Mouse (Mus musculus) testis, adult 2 months (tissue): ENCODE data around the gene Cadm2.

Source experiments
- CTCF ChIP-seq: fragments of 200-500 bp; IDR thresholded peaks from 2 replicates; pipeline ENCODE4 v1.5.1; 2012; ENCODE audit warnings: low read depth, mild to moderate bottlenecking, inconsistent platforms, low read length, moderate library complexity; ENCODE audit not compliant: control insufficient read depth, insufficient read depth, insufficient replicate concordance
- POLR2A ChIP-seq: fragments of 200-500 bp; IDR thresholded peaks from 2 replicates; pipeline ENCODE4 v1.6.1; 2012; ENCODE audit warnings: low read depth, mild to moderate bottlenecking, inconsistent platforms, low read length, moderate library complexity; ENCODE audit not compliant: control insufficient read depth

- TF ChIP-seq CTCF (no peak), POLR2A (no peak)
Observed at GRCm38 (mm10) chr16:66811495-66811894, 809.2 kb downstream of the Cadm2 start.
